Mouse (Mus musculus) liver, embryonic 14.5 days (tissue): ENCODE results near the gene Snx6.

Experiments used
- CTCF ChIP-seq: IDR thresholded peaks from 2 replicates; pipeline ENCODE4 v1.5.1; 2016; ENCODE audit warnings: antibody characterized with exemption, low read depth, control low read depth
- EP300 ChIP-seq: IDR thresholded peaks from 2 replicates; pipeline ENCODE4 v1.6.1; 2016; ENCODE audit warnings: antibody characterized with exemption, low read depth

- TF ChIP-seq CTCF (no peak), EP300 (no peak)
These were observed 14.6 kb upstream of the Snx6 start for GRCm38 (mm10) chr12:54810142-54810541.
